In genomic region chr7:24506838-24507725, GRCm38 (mm10) we compare ENCODE assay signal across 8 mouse cellular contexts. TPM values are rescaled to one million over a fixed set of nuclear protein-coding genes. Genes with fewer than 3 reads are reported as not detected.
DNase-seq lines count a peak whose midpoint lies in the region; ATAC-seq and TF ChIP-seq lines count a peak whose summit lies in the region.

TSS of gene Zfp428 (plus strand) at chr7:24507006.

- H3K9ac ChIP-seq in embryonic facial prominence, embryonic 11.5 days (replicated peaks; ENCODE audit: low read length) = peak within 1 kb of the TSS; percentile 97
- peak within 1 kb of the TSS; percentile 80 for H3K9ac ChIP-seq in intestine, postnatal 0 days (ENCODE audit: low read depth, low read length)
- peak within 1 kb of the TSS; percentile 96 for H3K9ac ChIP-seq in limb, embryonic 11.5 days (ENCODE audit: low read length)
- peak within 1 kb of the TSS; percentile 82 for H3K9ac ChIP-seq in midbrain, embryonic 13.5 days (replicated peaks)

- H3K27me3 ChIP-seq in embryonic facial prominence, embryonic 11.5 days (ENCODE audit: control insufficient read depth, insufficient read depth, low read length) = no peaks in the 10 kb centered on the region
- H3K27me3 ChIP-seq in intestine, postnatal 0 days (replicated peaks; ENCODE audit: control insufficient read depth, insufficient read depth, low read length) = no peaks in the 10 kb centered on the region
- H3K27me3 ChIP-seq in limb, embryonic 11.5 days (ENCODE audit: control insufficient read depth, insufficient read depth, low read length) = no peaks in the 10 kb centered on the region
- H3K27me3 ChIP-seq in midbrain, embryonic 13.5 days = no peaks in the 10 kb centered on the region

- peak; percentile 83 for ATAC-seq in embryonic facial prominence, embryonic 11.5 days (replicated peaks; ENCODE audit: insufficient number of reproducible peaks, low FRiP score, low TSS enrichment, low read depth)
- peak; percentile 78 for ATAC-seq in granulocyte monocyte progenitor cell, adult 5-6 weeks (replicated peaks; ENCODE audit: poor library complexity, severe bottlenecking)
- peak; percentile 80 for ATAC-seq in intestine, postnatal 0 days
- ATAC-seq in limb, embryonic 11.5 days (ENCODE audit: insufficient number of reproducible peaks, low FRiP score, low TSS enrichment, low read depth) = peak; percentile 78
- peak; percentile 94 for ATAC-seq in midbrain, embryonic 13.5 days

- peak within 1 kb of the TSS; percentile 74 for H3K4me2 ChIP-seq in embryonic facial prominence, embryonic 11.5 days (ENCODE audit: low read depth, low read length)
- peak within 1 kb of the TSS; percentile 89 for H3K4me2 ChIP-seq in intestine, postnatal 0 days (replicated peaks; ENCODE audit: low read depth)
- peak within 1 kb of the TSS; percentile 88 for H3K4me2 ChIP-seq in limb, embryonic 11.5 days (ENCODE audit: low read depth, severe bottlenecking)
- peak within 1 kb of the TSS; percentile 69 for H3K4me2 ChIP-seq in midbrain, embryonic 13.5 days (replicated peaks)

- H3K4me1 ChIP-seq in embryonic facial prominence, embryonic 11.5 days (ENCODE audit: control insufficient read depth, insufficient read depth, low read length) = no peaks in the 10 kb centered on the region; the same call in 1 of the 2 replicates
- H3K4me1 ChIP-seq in intestine, postnatal 0 days (replicated peaks; ENCODE audit: control insufficient read depth, insufficient read depth, low read length) = no peaks in the 10 kb centered on the region
- H3K4me1 ChIP-seq in limb, embryonic 11.5 days (ENCODE audit: control insufficient read depth, insufficient read depth, low read length) = 0 out of 2 replicates have a peak, but pooled peaks cover 8% of the 10 kb centered on the region
- H3K4me1 ChIP-seq in midbrain, embryonic 13.5 days (replicated peaks) = peaks cover 71% of the 10 kb centered on the region

- no peaks in the 10 kb centered on the region; the same call in none of the 2 replicates for H3K36me3 ChIP-seq in embryonic facial prominence, embryonic 11.5 days (replicated peaks; ENCODE audit: control insufficient read depth, insufficient read depth, low read depth, low read length)
- no peaks in the 10 kb centered on the region for H3K36me3 ChIP-seq in intestine, postnatal 0 days (ENCODE audit: control insufficient read depth, insufficient read depth)
- H3K36me3 ChIP-seq in limb, embryonic 11.5 days (ENCODE audit: control insufficient read depth, insufficient read depth, low read length) = no peaks in the 10 kb centered on the region
- peaks cover 34% of the 10 kb centered on the region for H3K36me3 ChIP-seq in midbrain, embryonic 13.5 days

- no peak for TF ChIP-seq CTCF in intestine, postnatal 0 days (IDR thresholded peaks at IDR 0.05; ENCODE audit: low read depth)

- peak within 1 kb of the TSS; percentile 97 for H3K27ac ChIP-seq in embryonic facial prominence, embryonic 11.5 days (replicated peaks; ENCODE audit: low read depth, low read length)
- peak within 1 kb of the TSS; percentile 94 for H3K27ac ChIP-seq in intestine, postnatal 0 days (ENCODE audit: low read depth, low read length)
- peak within 1 kb of the TSS; percentile 98 for H3K27ac ChIP-seq in limb, embryonic 11.5 days (replicated peaks; ENCODE audit: low read depth, low read length)
- peak within 1 kb of the TSS; percentile 99 for H3K27ac ChIP-seq in midbrain, embryonic 13.5 days

- peak within 1 kb of the TSS; percentile 68 for H3K4me3 ChIP-seq in embryonic facial prominence, embryonic 11.5 days (ENCODE audit: low read depth, low read length)
- peak within 1 kb of the TSS; percentile 57 for H3K4me3 ChIP-seq in intestine, postnatal 0 days (ENCODE audit: low read depth, low read length)
- H3K4me3 ChIP-seq in limb, embryonic 11.5 days (ENCODE audit: low read depth, low read length) = peak within 1 kb of the TSS; percentile 67
- peak within 1 kb of the TSS; percentile 67 for H3K4me3 ChIP-seq in midbrain, embryonic 13.5 days (replicated peaks)

- no peaks in the 10 kb centered on the region for H3K9me3 ChIP-seq in embryonic facial prominence, embryonic 11.5 days (replicated peaks; ENCODE audit: control insufficient read depth, low read length)
- no peaks in the 10 kb centered on the region for H3K9me3 ChIP-seq in intestine, postnatal 0 days (ENCODE audit: control insufficient read depth)
- H3K9me3 ChIP-seq in limb, embryonic 11.5 days (ENCODE audit: control insufficient read depth, low read length) = no peaks in the 10 kb centered on the region
- no peaks in the 10 kb centered on the region for H3K9me3 ChIP-seq in midbrain, embryonic 13.5 days

- DNase-seq in 3134 (ENCODE audit: extremely low read depth, insufficient read length, low spot score) = peak; percentile 87
- DNase-seq in adrenal gland, postnatal 25 days = peak; percentile 90
- DNase-seq in embryonic facial prominence, embryonic 11.5 days (ENCODE audit: low spot score) = peak; percentile 93
- peak; percentile 90 for DNase-seq in limb, embryonic 11.5 days (ENCODE audit: low spot score)
- peak; percentile 40 for DNase-seq in spleen, adult 12 weeks (ENCODE audit: low spot score)

- under 1% methylated on average over 84 of the region's 84 CpGs for WGBS in embryonic facial prominence, embryonic 11.5 days
- WGBS in intestine, postnatal 0 days = under 1% methylated on average over 84 of the region's 84 CpGs
- under 1% methylated on average over 84 of the region's 84 CpGs for WGBS in limb, embryonic 11.5 days
- under 1% methylated on average over 84 of the region's 84 CpGs for WGBS in midbrain, embryonic 13.5 days

RNA-seq across cellular contexts. Expression of gene Zfp428, which starts in this region (rescaled TPM):
- 6.2 and 7.0 TPM in 2 replicates for total RNA-seq in adrenal gland, postnatal 25 days (2021)
- 52.5 and 58.0 TPM in 2 replicates for polyA plus RNA-seq in embryonic facial prominence, embryonic 11.5 days (2014; fragmentation: Nextera tagmentation; extraction: Ambion mirVana)
- 1.5 and 4.0 TPM in 2 replicates for total RNA-seq in granulocyte monocyte progenitor cell, adult 5-6 weeks (2014; fragmentation: Nextera tagmentation)
- total RNA-seq in granulocyte monocyte progenitor cell, adult 5-6 weeks (2017) = 2.2 and 2.7 TPM in 2 replicates
- 11.2 and 12.8 TPM in 2 replicates for polyA plus RNA-seq in intestine, postnatal 0 days (2015; fragmentation: Nextera tagmentation; extraction: Ambion mirVana)
- 65.6 and 75.7 TPM in 2 replicates for polyA plus RNA-seq in limb, embryonic 11.5 days (2014; fragmentation: Nextera tagmentation; extraction: Ambion mirVana)
- polyA plus RNA-seq in midbrain, embryonic 13.5 days (2015; fragmentation: Nextera tagmentation; extraction: Ambion mirVana) = 234 and 261 TPM in 2 replicates

Comparison
In these comparisons a context has a peak if more than half of its experiments do, and no peak if none do; other contexts are left out.
1. Peak in every context shown above with its lines: DNase-seq, ATAC-seq, H3K4me3 ChIP-seq and H3K27ac ChIP-seq.
2. DNase-seq: peak in every context shown above with its lines; median percentile 93 in embryonic facial prominence, embryonic 11.5 days; 90 in adrenal gland, postnatal 25 days; 90 in limb, embryonic 11.5 days; 87 in 3134; 40 in spleen, adult 12 weeks.